Mouse (Mus musculus) lung, postnatal 0 days (tissue): ENCODE data around the gene Gjd3. TPM values are rescaled to one million over a fixed set of nuclear protein-coding genes. Genes with fewer than 3 reads are reported as not detected.

Source experiments
- ATAC-seq: fragments of 200-750 bp; cut with Nextera tagmentation; 2 replicates; pipeline ENCODE4 v1.8.0; 2017; ENCODE audit warnings: moderate library complexity
- DNase-seq: peaks from one replicate; pipeline ENCODE4 v3.0.0-alpha.2; 2016; ENCODE audit warnings: low spot score
- H3K27ac ChIP-seq: fragments of 300-500 bp; sonication (generic); 2 replicates; pipeline ENCODE4 v1.5.1; 2014; ENCODE audit warnings: antibody characterized with exemption, mild to moderate bottlenecking, low read length, mixed read lengths
- H3K27me3 ChIP-seq: fragments of 300-500 bp; sonication (generic); replicated peaks from 2 replicates; pipeline ENCODE4 v1.6.1; 2014; ENCODE audit warnings: low read length, mixed read lengths; ENCODE audit not compliant: insufficient read depth
- H3K36me3 ChIP-seq: fragments of 300-500 bp; sonication (generic); 2 replicates; pipeline ENCODE4 v1.6.1; 2014; ENCODE audit warnings: low read length, mixed read lengths; ENCODE audit not compliant: insufficient read depth
- H3K4me1 ChIP-seq: fragments of 300-500 bp; sonication (generic); 2 replicates; pipeline ENCODE4 v1.6.1; 2014; ENCODE audit warnings: antibody characterized with exemption, low read depth, low read length, mixed read lengths; ENCODE audit not compliant: insufficient read depth
- H3K4me2 ChIP-seq: fragments of 300-500 bp; sonication (generic); replicated peaks from 2 replicates; pipeline ENCODE4 v1.6.1; 2014; ENCODE audit warnings: low read depth, mild to moderate bottlenecking, low read length, moderate library complexity, mixed read lengths
- H3K4me3 ChIP-seq: fragments of 300-500 bp; sonication (generic); 2 replicates; pipeline ENCODE4 v1.5.1; 2014; ENCODE audit warnings: low read depth, low read length
- H3K9ac ChIP-seq: fragments of 300-500 bp; sonication (generic); replicated peaks from 2 replicates; pipeline ENCODE4 v1.6.1; 2014; ENCODE audit warnings: low read depth, mild to moderate bottlenecking
- H3K9me3 ChIP-seq: fragments of 300-500 bp; sonication (generic); 2 replicates; pipeline ENCODE4 v1.6.1; 2016; ENCODE audit warnings: low read length, mixed read lengths
- CTCF ChIP-seq: IDR thresholded peaks from 2 replicates; pipeline ENCODE4 v1.5.1; 2016; ENCODE audit warnings: antibody characterized with exemption, mild to moderate bottlenecking
- EP300 ChIP-seq: IDR thresholded peaks from 2 replicates; pipeline ENCODE4 v1.6.1; 2016; ENCODE audit warnings: antibody characterized with exemption, mild to moderate bottlenecking, control low read depth
- WGBS: fragments of 180-500 bp; shearing (Covaris S2); extraction: QIAGEN DNeasy Blood & Tissue Kit; methylation state at CpG from one replicate; pipeline ENCODE4 v1.1.7; 2014; 5-methylcytosine and 5-hydroxymethylcytosine counted together
- polyA plus RNA-seq: library from polyadenylated mRNA; unstranded; fragments of >200 nt; fragmentation: Nextera tagmentation; extraction: Ambion mirVana; gene quantifications from 2 replicates; pipeline ENCODE4 v1.2.1, GENCODE M21; 2015

Gjd3 gene
- polyA plus RNA-seq, 1 experiment from 2014 or later, result 1.0 TPM

GRCm38 (mm10) chr11:99022384-99022933 lies 39.6 kb upstream of the Gjd3 start:
- no peak for TF ChIP-seq CTCF
- TF ChIP-seq EP300, result no peak
- WGBS, result 64% methylated on average over 5 of the region's 5 CpGs
- Histone ChIP-seq H3K9me3 (no peaks in the 10 kb centered on the region), H3K36me3 (no peaks in the 10 kb centered on the region), H3K4me3 (no peak overlapping the region; the same call in 1 of the 2 replicates), H3K4me1 (0 out of 2 replicates have a peak, but pooled peaks cover 4% of the 10 kb centered on the region), H3K4me2 (no peak overlapping the region), H3K27me3 (no peaks in the 10 kb centered on the region), H3K27ac (no peak overlapping the region), H3K9ac (no peak overlapping the region)
- ATAC-seq (no peak), DNase-seq (no peak)

GRCm38 (mm10) chr11:99019844-99020243 lies 37.0 kb upstream of the Gjd3 start:
- 95% methylated on average over 6 of the region's 6 CpGs for WGBS
- no peaks in the 10 kb centered on the region for H3K9me3 ChIP-seq
- no peak overlapping the region for H3K9ac ChIP-seq
- ATAC-seq, result no peak
- no peak overlapping the region for H3K27ac ChIP-seq
- H3K4me3 ChIP-seq, result no peak overlapping the region
- no peak overlapping the region for H3K4me2 ChIP-seq
- no peaks in the 10 kb centered on the region for H3K27me3 ChIP-seq
- TF ChIP-seq CTCF (no peak), EP300 (no peak)
- H3K36me3 ChIP-seq, result no peaks in the 10 kb centered on the region
- no peak for DNase-seq
- H3K4me1 ChIP-seq, result 0 out of 2 replicates have a peak, but pooled peaks cover 4% of the 10 kb centered on the region

DNA sequence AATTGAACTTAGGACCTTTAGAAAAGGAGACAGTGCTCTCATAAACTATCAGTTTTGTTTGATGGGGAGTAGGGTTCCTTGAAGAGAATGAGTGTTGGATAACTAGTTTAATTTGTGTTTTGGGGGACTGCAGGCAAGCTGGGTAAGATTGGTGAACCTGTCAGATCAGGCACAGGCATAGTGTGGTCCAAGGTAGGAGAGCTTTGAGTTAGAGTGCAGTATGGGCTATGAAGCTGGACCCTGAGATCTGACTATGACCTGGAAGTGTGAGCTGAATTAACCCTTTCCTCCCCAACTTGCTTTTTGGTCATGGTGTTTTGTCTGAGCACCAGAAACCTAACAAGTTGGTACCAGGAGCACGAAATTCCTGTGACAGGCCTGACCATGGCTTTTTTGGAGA lies 31.0 kb upstream of the Gjd3 start:
- DNase-seq, result no peak
- H3K9me3 ChIP-seq, result no peaks in the 10 kb centered on the region
- TF ChIP-seq EP300 (no peak), CTCF (no peak)
- H3K4me3 ChIP-seq, result no peak overlapping the region
- H3K27me3 ChIP-seq, result no peaks in the 10 kb centered on the region
- 90% methylated on average over 1 of the region's 1 CpGs for WGBS
- no peak overlapping the region for H3K9ac ChIP-seq
- H3K4me2 ChIP-seq, result no peak overlapping the region
- ATAC-seq, result no peak
- 0 out of 2 replicates have a peak, but pooled peaks cover 5% of the 10 kb centered on the region for H3K36me3 ChIP-seq
- H3K27ac ChIP-seq, result no peak overlapping the region
- H3K4me1 ChIP-seq, result no peaks in the 10 kb centered on the region

- H3K9me3 ChIP-seq, result no peaks in the 10 kb centered on the region
- H3K36me3 ChIP-seq, result 0 out of 2 replicates have a peak, but pooled peaks cover 5% of the 10 kb centered on the region
- no peak overlapping the region for H3K4me3 ChIP-seq
- DNase-seq (no peak), ATAC-seq (no peak)
- no peaks in the 10 kb centered on the region for H3K4me1 ChIP-seq
- H3K27ac ChIP-seq, result no peak overlapping the region
- no peak for TF ChIP-seq CTCF
- no peak for TF ChIP-seq EP300
- no peak overlapping the region for H3K9ac ChIP-seq
- no peaks in the 10 kb centered on the region for H3K27me3 ChIP-seq
- no peak overlapping the region for H3K4me2 ChIP-seq
- 92% methylated on average over 5 of the region's 5 CpGs for WGBS
Measured at GRCm38 (mm10) chr11:99010706-99011105, 27.9 kb upstream of the Gjd3 start.

DNA sequence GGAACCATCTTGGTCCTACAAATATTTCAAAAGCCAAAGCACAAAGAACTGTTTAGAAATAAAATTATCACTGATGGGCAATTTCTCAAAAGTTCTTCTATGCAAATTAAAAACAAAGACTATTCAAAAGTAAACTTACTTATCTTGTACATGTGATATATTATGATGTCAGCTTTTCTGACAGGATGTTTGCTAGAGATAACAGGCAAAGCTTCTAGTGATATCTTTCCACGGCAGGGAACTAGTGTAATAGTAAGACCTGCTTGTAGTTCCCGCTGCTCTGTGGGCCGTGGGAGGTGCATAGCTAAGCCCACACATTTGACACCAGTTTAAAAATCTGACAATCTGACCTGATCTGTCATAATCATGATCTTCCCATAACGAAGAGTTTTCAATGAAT lies 27.3 kb upstream of the Gjd3 start:
- DNase-seq (no peak), ATAC-seq (no peak)
- Histone ChIP-seq H3K4me2 (no peak overlapping the region), H3K27ac (no peak overlapping the region), H3K27me3 (no peaks in the 10 kb centered on the region), H3K4me3 (no peak overlapping the region), H3K4me1 (no peaks in the 10 kb centered on the region), H3K9ac (no peak overlapping the region), H3K36me3 (0 out of 2 replicates have a peak, but pooled peaks cover 5% of the 10 kb centered on the region), H3K9me3 (no peaks in the 10 kb centered on the region)
- no peak for TF ChIP-seq EP300
- TF ChIP-seq CTCF, result no peak
- WGBS, result 65% methylated on average over 4 of the region's 4 CpGs

DNA sequence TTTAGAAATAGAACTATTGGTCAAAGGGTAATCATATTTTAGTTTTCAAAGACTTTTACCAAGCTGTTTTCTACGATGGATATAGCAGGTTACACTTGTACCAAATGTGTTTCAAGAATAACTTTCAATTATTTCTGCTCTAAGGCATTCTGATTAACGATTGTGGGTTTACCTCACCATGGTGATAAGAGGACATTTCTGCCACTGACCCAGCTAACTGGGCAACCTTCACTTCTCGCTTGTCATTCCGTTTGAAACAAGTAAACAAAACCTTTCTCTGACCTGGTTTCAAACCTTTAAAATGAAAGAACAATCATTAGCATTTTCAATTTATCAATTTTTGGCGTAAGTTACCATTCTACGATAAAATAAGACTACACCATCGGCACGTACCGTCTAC lies 24.0 kb upstream of the Gjd3 start:
- Histone ChIP-seq H3K27me3 (no peaks in the 10 kb centered on the region), H3K9ac (no peak overlapping the region), H3K36me3 (no peaks in the 10 kb centered on the region), H3K4me2 (no peak overlapping the region), H3K9me3 (no peaks in the 10 kb centered on the region), H3K4me3 (no peak overlapping the region), H3K27ac (no peak overlapping the region), H3K4me1 (no peaks in the 10 kb centered on the region)
- WGBS, result 85% methylated on average over 9 of the region's 9 CpGs
- ATAC-seq, result no peak
- TF ChIP-seq CTCF (no peak), EP300 (no peak)
- DNase-seq, result no peak

DNA sequence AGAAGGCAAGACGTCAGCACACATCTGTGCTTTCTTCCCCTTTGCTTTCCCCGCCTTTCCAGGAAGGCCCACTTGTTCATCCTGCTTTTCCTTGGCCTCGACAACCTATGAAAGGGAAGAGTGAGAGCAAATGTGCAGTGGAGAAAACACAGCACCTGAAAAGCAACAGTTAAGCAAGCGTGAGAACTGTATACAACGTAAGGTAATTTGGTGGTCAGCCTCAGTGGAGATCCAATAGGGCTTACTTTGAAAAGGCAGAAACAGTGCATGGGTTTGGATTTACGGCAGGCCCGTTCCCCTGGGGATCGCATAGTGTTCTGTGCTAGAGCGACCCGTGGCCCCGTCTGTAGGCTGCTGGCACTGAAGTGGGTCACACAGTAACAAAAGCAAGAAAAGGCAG lies 16.4 kb upstream of the Gjd3 start:
- WGBS, result 94% methylated on average over 11 of the region's 11 CpGs

More for the DNA sequence above, 16.4 kb upstream of the Gjd3 start:
- H3K27me3 ChIP-seq, result no peaks in the 10 kb centered on the region
- H3K9me3 ChIP-seq, result no peaks in the 10 kb centered on the region
- H3K36me3 ChIP-seq, result no peaks in the 10 kb centered on the region; the same call in 1 of the 2 replicates
- no peak overlapping the region for H3K9ac ChIP-seq
- no peaks in the 10 kb centered on the region for H3K4me1 ChIP-seq
- TF ChIP-seq CTCF, result no peak
- no peak for TF ChIP-seq EP300
- no peak for DNase-seq
- no peak for ATAC-seq
- H3K4me2 ChIP-seq, result no peak overlapping the region
- no peak overlapping the region for H3K27ac ChIP-seq
- no peak overlapping the region for H3K4me3 ChIP-seq
